Mouse (Mus musculus) liver, adult 2 months (tissue): ENCODE measurements at regions not wholly inside any gene's neighbourhood (a gene's known extent, or its start where the extent isn't known, plus 50 kb on each side); places are given as distances from the start of the nearest gene placed in this dataset.

Source experiments
- CTCF ChIP-seq: fragments of 200-500 bp; IDR thresholded peaks from 2 replicates; pipeline ENCODE4 v1.5.1; 2011; ENCODE audit warnings: low read depth, low read length, control low read depth
- POLR2A ChIP-seq: fragments of 200-500 bp; IDR thresholded peaks from 2 replicates; pipeline ENCODE4 v1.6.1; 2011; ENCODE audit warnings: low read length, control low read depth; ENCODE audit not compliant: insufficient read depth; ENCODE audit errors: extremely low read depth

DNA sequence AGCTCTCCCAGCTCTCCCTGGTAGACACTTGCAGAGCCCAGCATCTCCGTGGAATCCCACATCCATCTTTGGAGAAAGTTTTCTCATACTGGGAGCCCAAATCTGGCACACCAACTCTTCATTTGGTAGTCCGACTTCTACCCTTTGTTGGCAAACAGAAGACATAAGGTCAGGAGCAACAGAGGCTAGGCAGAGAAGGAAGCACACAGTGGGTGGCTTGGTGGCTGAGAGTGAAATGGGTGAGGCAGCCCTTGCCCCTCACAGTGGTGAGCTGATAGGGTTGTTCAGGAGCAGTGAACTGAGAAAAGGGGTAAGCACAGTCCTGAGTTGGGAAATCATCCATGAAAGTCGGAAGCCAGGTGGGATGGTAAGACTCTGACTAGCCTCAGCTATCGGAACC lies 157.6 kb upstream of the Arid2 start:
- TF ChIP-seq CTCF (no peak), POLR2A (no peak)
